Mouse (Mus musculus): ENCODE data around the gene Zkscan5. TPM values are rescaled to one million over a fixed set of nuclear protein-coding genes. Genes with fewer than 3 reads are reported as not detected.

The Zkscan5 gene
- polyA plus RNA-seq (2014; fragmentation: Illumina TruSeq; extraction: RNeasy Lipid Tissue Mini Kit (QIAGEN cat#74804); ENCODE audit: insufficient read depth, low read depth, low replicate concordance): 3.9 TPM

GRCm38 (mm10) chr5:145203936-145204691 lies at the start of gene Zkscan5:
TSS of gene Zkscan5 (plus strand) at chr5:145204562.

GRCm38 (mm10) chr5:145166536-145167305 lies 37.6 kb upstream of the Zkscan5 start, which contains the start of the genes Ptcd1 and Cpsf4:
TSS of gene Ptcd1 (minus strand) at chr5:145167108.
TSS of gene Cpsf4 (plus strand) at chr5:145167213.

GRCm38 (mm10) chr5:145191962-145192361 lies 12.4 kb upstream of the Zkscan5 start, which contains the start of gene Atp5j2:
TSS of gene Atp5j2 (minus strand) at chr5:145192062.

GRCm38 (mm10) chr5:145201321-145201991 lies 2.9 kb upstream of the Zkscan5 start, which contains the start of gene Zkscan14:
TSS of gene Zkscan14 (minus strand) at chr5:145201868.

GRCm38 (mm10) chr5:145231367-145231871 lies 27.1 kb downstream of the Zkscan5 start, which contains the start of gene Zfp655:
TSS of gene Zfp655 (plus strand) at chr5:145231715.

Other genes with a start within 250 kb of the Zkscan5 start
- 9.8 TPM for gene Smurf1, start 238.7 kb upstream of the Zkscan5 start, polyA plus RNA-seq (2014; fragmentation: Illumina TruSeq; extraction: RNeasy Lipid Tissue Mini Kit (QIAGEN cat#74804); ENCODE audit: insufficient read depth, low read depth, low replicate concordance)
- not detected for gene Gm4871, start 171.8 kb upstream of the Zkscan5 start, polyA plus RNA-seq (2014; fragmentation: Illumina TruSeq; extraction: RNeasy Lipid Tissue Mini Kit (QIAGEN cat#74804); ENCODE audit: insufficient read depth, low read depth, low replicate concordance)
- gene 1700018F24Rik, start 161.6 kb upstream of the Zkscan5 start, polyA plus RNA-seq (2014; fragmentation: Illumina TruSeq; extraction: RNeasy Lipid Tissue Mini Kit (QIAGEN cat#74804); ENCODE audit: insufficient read depth, low read depth, low replicate concordance): not detected
- gene Arpc1a, start 120.7 kb upstream of the Zkscan5 start, polyA plus RNA-seq (2014; fragmentation: Illumina TruSeq; extraction: RNeasy Lipid Tissue Mini Kit (QIAGEN cat#74804); ENCODE audit: insufficient read depth, low read depth, low replicate concordance): 133 TPM
- gene Kpna7, start 120.5 kb upstream of the Zkscan5 start, polyA plus RNA-seq (2014; fragmentation: Illumina TruSeq; extraction: RNeasy Lipid Tissue Mini Kit (QIAGEN cat#74804); ENCODE audit: insufficient read depth, low read depth, low replicate concordance): not detected
- gene Arpc1b, start 90.3 kb upstream of the Zkscan5 start, polyA plus RNA-seq (2014; fragmentation: Illumina TruSeq; extraction: RNeasy Lipid Tissue Mini Kit (QIAGEN cat#74804); ENCODE audit: insufficient read depth, low read depth, low replicate concordance): 228 TPM
- 53.5 TPM for gene Pdap1, start 64.3 kb upstream of the Zkscan5 start, polyA plus RNA-seq (2014; fragmentation: Illumina TruSeq; extraction: RNeasy Lipid Tissue Mini Kit (QIAGEN cat#74804); ENCODE audit: insufficient read depth, low read depth, low replicate concordance)
- gene Bud31, start 64.2 kb upstream of the Zkscan5 start, polyA plus RNA-seq (2014; fragmentation: Illumina TruSeq; extraction: RNeasy Lipid Tissue Mini Kit (QIAGEN cat#74804); ENCODE audit: insufficient read depth, low read depth, low replicate concordance): 134 TPM
- gene Ptcd1, start 37.5 kb upstream of the Zkscan5 start, polyA plus RNA-seq (2014; fragmentation: Illumina TruSeq; extraction: RNeasy Lipid Tissue Mini Kit (QIAGEN cat#74804); ENCODE audit: insufficient read depth, low read depth, low replicate concordance): 6.8 TPM
- gene Cpsf4, start 37.3 kb upstream of the Zkscan5 start, polyA plus RNA-seq (2014; fragmentation: Illumina TruSeq; extraction: RNeasy Lipid Tissue Mini Kit (QIAGEN cat#74804); ENCODE audit: insufficient read depth, low read depth, low replicate concordance): 15.0 TPM
- gene Atp5j2, start 12.5 kb upstream of the Zkscan5 start, polyA plus RNA-seq (2014; fragmentation: Illumina TruSeq; extraction: RNeasy Lipid Tissue Mini Kit (QIAGEN cat#74804); ENCODE audit: insufficient read depth, low read depth, low replicate concordance): 320 TPM
- gene Zkscan14, start 2.7 kb upstream of the Zkscan5 start, polyA plus RNA-seq (2014; fragmentation: Illumina TruSeq; extraction: RNeasy Lipid Tissue Mini Kit (QIAGEN cat#74804); ENCODE audit: insufficient read depth, low read depth, low replicate concordance): 8.3 TPM
- gene Zfp655, start 27.2 kb downstream of the Zkscan5 start, polyA plus RNA-seq (2014; fragmentation: Illumina TruSeq; extraction: RNeasy Lipid Tissue Mini Kit (QIAGEN cat#74804); ENCODE audit: insufficient read depth, low read depth, low replicate concordance): 17.6 TPM
- 4.7 TPM for gene Zscan25, start 75.9 kb downstream of the Zkscan5 start, polyA plus RNA-seq (2014; fragmentation: Illumina TruSeq; extraction: RNeasy Lipid Tissue Mini Kit (QIAGEN cat#74804); ENCODE audit: insufficient read depth, low read depth, low replicate concordance)
- gene Cyp3a57, start 140.7 kb downstream of the Zkscan5 start, polyA plus RNA-seq (2014; fragmentation: Illumina TruSeq; extraction: RNeasy Lipid Tissue Mini Kit (QIAGEN cat#74804); ENCODE audit: insufficient read depth, low read depth, low replicate concordance): 0.11 TPM